Mouse (Mus musculus): Measurements from ENCODE around the gene Clec3b. TPM values are rescaled to one million over a fixed set of nuclear protein-coding genes. Genes with fewer than 3 reads are reported as not detected.

Gene Clec3b
- polyA plus RNA-seq (2015; fragmentation: Nextera tagmentation; extraction: Ambion mirVana) = 82.6 and 90.1 TPM in 2 replicates

GRCm38 (mm10) chr9:123150241-123151020, at the start of gene Clec3b:
Gene Clec3b, plus strand, starts transcription at chr9:123150946.

GRCm38 (mm10) chr9:123112805-123113521, 37.8 kb upstream of the Clec3b start, which contains the start of the genes Zdhhc3 and Exosc7:
Gene Zdhhc3, minus strand, starts transcription at chr9:123113205.
Gene Exosc7, plus strand, starts transcription at chr9:123113215.

Other genes with a start within 250 kb of the Clec3b start
- gene Zfp105, start 227.9 kb upstream of the Clec3b start, polyA plus RNA-seq (2015; fragmentation: Nextera tagmentation; extraction: Ambion mirVana) = 7.3 and 7.6 TPM in 2 replicates
- 25.8 and 26.8 TPM in 2 replicates for gene 1110059G10Rik, start 199.9 kb upstream of the Clec3b start, polyA plus RNA-seq (2015; fragmentation: Nextera tagmentation; extraction: Ambion mirVana)
- 8.3 and 10.6 TPM in 2 replicates for gene Kif15, start 199.9 kb upstream of the Clec3b start, polyA plus RNA-seq (2015; fragmentation: Nextera tagmentation; extraction: Ambion mirVana)
- gene Tmem42, start 129.6 kb upstream of the Clec3b start, polyA plus RNA-seq (2015; fragmentation: Nextera tagmentation; extraction: Ambion mirVana) = 34.6 and 36.0 TPM in 2 replicates
- gene Tgm4, start 116.2 kb upstream of the Clec3b start, polyA plus RNA-seq (2015; fragmentation: Nextera tagmentation; extraction: Ambion mirVana) = 0.18 and 0.24 TPM in 2 replicates
- 61.6 and 68.0 TPM in 2 replicates for gene Zdhhc3, start 37.7 kb upstream of the Clec3b start, polyA plus RNA-seq (2015; fragmentation: Nextera tagmentation; extraction: Ambion mirVana)
- gene Exosc7, start 37.7 kb upstream of the Clec3b start, polyA plus RNA-seq (2015; fragmentation: Nextera tagmentation; extraction: Ambion mirVana) = 61.2 and 63.7 TPM in 2 replicates
- gene Cdcp1, start 65.1 kb downstream of the Clec3b start, polyA plus RNA-seq (2015; fragmentation: Nextera tagmentation; extraction: Ambion mirVana) = 8.4 and 8.6 TPM in 2 replicates
- gene Tmem158, start 109.8 kb downstream of the Clec3b start, polyA plus RNA-seq (2015; fragmentation: Nextera tagmentation; extraction: Ambion mirVana) = 50.9 and 57.6 TPM in 2 replicates
- gene Lars2, start 216.0 kb downstream of the Clec3b start, polyA plus RNA-seq (2015; fragmentation: Nextera tagmentation; extraction: Ambion mirVana) = 1,090 and 1,187 TPM in 2 replicates

Data from urinary bladder, postnatal 0 days (tissue).